Mouse (Mus musculus): ENCODE measurements at regions not wholly inside any gene's neighbourhood (a gene's known extent, or its start where the extent isn't known, plus 50 kb on each side); places are given as distances from the start of the nearest gene placed in this dataset.

DNA sequence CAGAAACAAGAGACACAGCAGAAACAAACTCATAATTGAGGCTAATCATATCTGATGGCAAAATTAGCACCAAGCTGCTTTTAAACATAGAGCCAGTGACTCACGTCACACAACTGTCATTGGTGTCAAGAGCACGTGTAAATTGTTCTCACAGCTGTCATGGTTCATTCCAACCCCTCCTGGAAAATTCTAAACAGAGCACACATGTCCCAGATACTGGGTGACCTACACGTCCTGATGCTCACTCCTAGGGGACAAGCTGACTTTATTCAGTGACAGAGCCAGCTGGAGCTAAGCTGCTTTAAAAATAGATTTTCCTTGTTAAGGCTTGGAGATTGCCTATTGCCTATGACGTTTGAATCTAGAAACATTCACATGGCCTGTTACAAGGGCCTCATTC, 304.1 kb downstream of the 1500009L16Rik start:
- TF ChIP-seq CTCF (IDR thresholded peaks at IDR 0.05; ENCODE audit: control insufficient read depth, insufficient read depth, insufficient read length) (no peak), MYOG (IDR thresholded peaks at IDR 0.05; ENCODE audit: control insufficient read depth, extremely low read depth, insufficient read length) (no peak), USF1 (IDR thresholded peaks at IDR 0.05; ENCODE audit: low read depth) (no peak), MYOD1 (IDR thresholded peaks at IDR 0.05; ENCODE audit: control insufficient read depth, insufficient read length, low read depth) (no peak), MAX (IDR thresholded peaks at IDR 0.05) (no peak)
